Mouse (Mus musculus): ENCODE measurements at regions not wholly inside any gene's neighbourhood (a gene's known extent, or its start where the extent isn't known, plus 50 kb on each side); places are given as distances from the start of the nearest gene placed in this dataset.
A peak's percentile ranks its signal among the peaks of the same experiment; 100 is the strongest.

DNA sequence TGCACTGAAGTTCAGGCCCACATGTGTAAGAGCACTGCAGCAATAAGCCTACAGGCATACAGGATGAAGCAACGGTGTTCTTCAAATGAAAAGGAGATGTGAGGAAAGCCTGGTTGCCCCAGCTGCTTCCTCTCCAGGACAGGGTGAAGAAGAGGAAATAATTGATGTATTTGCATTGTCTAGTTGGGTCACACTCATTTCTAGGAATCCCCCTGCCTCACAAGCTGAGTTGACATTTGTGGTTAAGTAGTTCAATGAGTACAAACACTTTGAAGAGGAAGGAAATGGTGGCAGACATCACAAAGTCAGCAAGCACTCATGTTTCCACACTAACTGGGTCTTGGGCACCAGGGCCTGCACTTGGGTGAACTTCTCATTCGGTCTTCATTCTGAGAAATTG lies 126.2 kb upstream of the Agr3 start:
- no peaks in the 10 kb centered on the region for H3K36me3 ChIP-seq (replicated peaks; ENCODE audit: low read length)
- H3K9me3 ChIP-seq, result no peaks in the 10 kb centered on the region
- peak overlapping the region; percentile 10 for H3K4me3 ChIP-seq (replicated peaks)
- no peaks in the 10 kb centered on the region for H3K27me3 ChIP-seq (replicated peaks)
- H3K4me1 ChIP-seq, result peaks cover 21% of the 10 kb centered on the region
- TF ChIP-seq GATA1 (IDR thresholded peaks at IDR 0.05; ENCODE audit: borderline replicate concordance, low read length) (no peak), FLI1 (IDR thresholded peaks at IDR 0.05; ENCODE audit: low read length) (no peak)

DNA sequence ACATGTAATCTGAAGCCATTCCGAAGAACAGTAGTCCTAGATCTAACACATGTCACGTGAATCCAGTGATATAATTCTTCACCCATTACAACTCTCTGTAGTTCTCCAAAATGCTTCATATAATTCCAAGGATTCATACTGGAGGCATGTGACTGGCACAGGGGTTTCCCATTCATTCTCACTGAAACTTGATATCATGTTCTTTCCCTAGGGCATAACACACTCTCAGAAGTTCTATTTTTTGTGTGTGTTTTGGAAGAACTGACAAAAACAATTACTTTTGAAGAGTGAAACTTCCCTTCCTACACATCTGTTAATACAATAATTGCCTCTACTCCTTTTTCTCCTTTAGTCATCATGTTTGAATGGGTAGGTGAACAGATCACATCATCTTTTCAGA lies 150.0 kb upstream of the Agr3 start:
- Histone ChIP-seq H3K9me3 (no peaks in the 10 kb centered on the region), H3K36me3 (replicated peaks; ENCODE audit: low read length) (no peaks in the 10 kb centered on the region), H3K4me1 (no peaks in the 10 kb centered on the region), H3K4me3 (replicated peaks) (no peak overlapping the region), H3K27me3 (replicated peaks) (no peaks in the 10 kb centered on the region)
- TF ChIP-seq GATA1 (IDR thresholded peaks at IDR 0.05; ENCODE audit: borderline replicate concordance, low read length), result no peak
- TF ChIP-seq FLI1 (IDR thresholded peaks at IDR 0.05; ENCODE audit: low read length), result no peak

DNA sequence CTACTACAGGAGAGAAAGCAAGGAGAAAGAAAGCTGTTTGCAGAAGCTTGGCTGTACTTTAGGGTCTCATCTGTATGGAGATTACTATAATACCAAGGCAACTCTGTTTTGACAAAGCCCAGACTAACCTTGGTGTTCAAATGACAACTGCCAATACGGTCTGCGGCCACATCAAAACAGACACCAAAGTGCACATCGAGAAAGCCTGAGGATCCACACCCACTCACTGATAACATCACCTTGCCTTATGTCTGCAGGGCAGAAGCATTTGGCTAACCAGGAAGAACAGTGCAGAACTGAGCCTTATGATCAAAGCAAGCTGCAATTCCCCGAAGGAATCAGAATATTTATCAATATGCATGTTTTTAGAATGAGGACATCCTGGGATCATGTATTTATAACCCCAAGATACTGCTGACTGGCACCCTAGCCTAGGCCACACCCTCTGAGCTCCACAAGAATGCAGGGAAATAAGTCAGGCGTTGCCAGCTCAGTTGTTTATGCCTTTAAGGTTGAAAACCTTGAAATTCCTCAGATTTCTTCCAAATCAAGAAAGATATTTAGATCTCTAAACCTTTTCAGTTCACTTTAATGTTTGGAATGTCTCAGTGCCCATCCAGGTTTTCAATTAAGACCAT lies 154.9 kb upstream of the Agr3 start:
- H3K4me1 ChIP-seq, result no peaks in the 10 kb centered on the region
- no peak for TF ChIP-seq FLI1 (IDR thresholded peaks at IDR 0.05; ENCODE audit: low read length)
- no peak for TF ChIP-seq GATA1 (IDR thresholded peaks at IDR 0.05; ENCODE audit: borderline replicate concordance, low read length)
- no peaks in the 10 kb centered on the region for H3K36me3 ChIP-seq (replicated peaks; ENCODE audit: low read length)
- no peak overlapping the region for H3K4me3 ChIP-seq (replicated peaks)
- no peaks in the 10 kb centered on the region for H3K27me3 ChIP-seq (replicated peaks)
- H3K9me3 ChIP-seq, result no peaks in the 10 kb centered on the region

DNA sequence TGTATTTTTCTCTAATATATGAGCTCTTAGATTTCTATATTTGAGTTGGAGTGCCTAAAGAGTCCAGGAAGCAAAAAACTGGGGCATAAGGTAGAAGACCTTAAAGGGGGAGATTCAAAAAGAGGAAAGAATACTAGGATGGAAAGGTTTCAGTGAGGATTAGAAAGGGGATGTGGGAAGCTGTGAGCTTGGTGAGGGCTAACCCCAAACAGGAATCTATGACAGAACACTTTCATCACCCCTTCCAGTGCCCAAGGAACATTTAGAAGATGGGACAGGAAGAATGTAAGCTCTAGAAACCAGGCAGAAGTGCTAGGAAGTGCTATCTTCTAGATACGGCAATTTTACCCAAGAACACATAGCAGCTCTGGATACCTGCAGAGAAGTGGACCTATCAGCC lies 166.5 kb upstream of the Agr3 start:
- H3K4me3 ChIP-seq (replicated peaks), result no peak overlapping the region
- peaks cover 1% of the 10 kb centered on the region for H3K9me3 ChIP-seq
- H3K27me3 ChIP-seq (replicated peaks), result no peaks in the 10 kb centered on the region
- TF ChIP-seq GATA1 (IDR thresholded peaks at IDR 0.05; ENCODE audit: borderline replicate concordance, low read length) (no peak), FLI1 (IDR thresholded peaks at IDR 0.05; ENCODE audit: low read length) (no peak)
- no peaks in the 10 kb centered on the region for H3K36me3 ChIP-seq (replicated peaks; ENCODE audit: low read length)
- peaks cover 15% of the 10 kb centered on the region for H3K4me1 ChIP-seq

DNA sequence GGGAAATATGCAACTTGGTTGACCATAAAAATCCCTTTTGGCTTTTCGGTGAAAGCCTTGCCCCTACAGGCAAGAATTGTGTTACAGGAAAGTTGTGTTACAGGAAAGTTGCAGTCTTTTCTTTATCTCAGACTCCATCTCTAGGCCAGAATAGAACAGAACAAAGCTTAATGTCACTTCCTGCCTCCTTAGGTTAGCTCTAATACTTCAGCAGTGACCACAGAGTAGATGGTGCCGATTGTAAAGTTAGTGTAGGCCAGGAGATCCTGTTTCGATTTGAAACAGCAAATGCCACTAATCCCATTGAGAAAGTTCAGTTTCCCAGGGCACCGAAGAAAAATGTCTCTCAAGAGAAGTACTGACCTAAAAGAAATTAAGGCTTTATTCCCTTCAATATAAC lies 170.3 kb upstream of the Agr3 start:
- H3K36me3 ChIP-seq (replicated peaks; ENCODE audit: low read length), result no peaks in the 10 kb centered on the region
- peaks cover 6% of the 10 kb centered on the region for H3K9me3 ChIP-seq
- peaks cover 18% of the 10 kb centered on the region for H3K4me1 ChIP-seq
- TF ChIP-seq FLI1 (IDR thresholded peaks at IDR 0.05; ENCODE audit: low read length), result no peak
- no peak for TF ChIP-seq GATA1 (IDR thresholded peaks at IDR 0.05; ENCODE audit: borderline replicate concordance, low read length)
- H3K4me3 ChIP-seq (replicated peaks), result no peak overlapping the region
- H3K27me3 ChIP-seq (replicated peaks), result no peaks in the 10 kb centered on the region

DNA sequence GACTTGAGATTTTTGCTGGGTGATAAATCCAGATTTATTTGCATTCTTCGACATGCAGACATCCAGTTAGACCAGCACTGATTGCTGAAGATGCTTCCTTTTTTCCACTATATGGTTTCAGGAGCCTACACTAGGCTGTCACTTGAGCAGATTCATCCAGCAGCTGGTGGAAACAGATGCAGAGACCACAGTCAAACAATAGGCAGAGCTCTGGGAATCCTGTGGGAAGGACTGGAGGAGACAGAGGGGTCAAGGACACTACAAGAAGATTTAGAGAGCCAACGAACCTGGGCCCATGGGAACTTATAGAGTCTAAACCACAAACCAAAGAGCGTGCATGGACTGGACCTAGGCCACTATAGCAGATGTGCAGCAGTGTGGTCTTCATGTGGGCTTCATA lies 177.4 kb upstream of the Agr3 start:
- Histone ChIP-seq H3K9me3 (peaks cover 3% of the 10 kb centered on the region), H3K27me3 (replicated peaks) (peaks cover 2% of the 10 kb centered on the region), H3K4me1 (peaks cover 14% of the 10 kb centered on the region), H3K36me3 (replicated peaks; ENCODE audit: low read length) (no peaks in the 10 kb centered on the region), H3K4me3 (replicated peaks) (no peak overlapping the region)
- TF ChIP-seq GATA1 (IDR thresholded peaks at IDR 0.05; ENCODE audit: borderline replicate concordance, low read length) (no peak), FLI1 (IDR thresholded peaks at IDR 0.05; ENCODE audit: low read length) (no peak)

DNA sequence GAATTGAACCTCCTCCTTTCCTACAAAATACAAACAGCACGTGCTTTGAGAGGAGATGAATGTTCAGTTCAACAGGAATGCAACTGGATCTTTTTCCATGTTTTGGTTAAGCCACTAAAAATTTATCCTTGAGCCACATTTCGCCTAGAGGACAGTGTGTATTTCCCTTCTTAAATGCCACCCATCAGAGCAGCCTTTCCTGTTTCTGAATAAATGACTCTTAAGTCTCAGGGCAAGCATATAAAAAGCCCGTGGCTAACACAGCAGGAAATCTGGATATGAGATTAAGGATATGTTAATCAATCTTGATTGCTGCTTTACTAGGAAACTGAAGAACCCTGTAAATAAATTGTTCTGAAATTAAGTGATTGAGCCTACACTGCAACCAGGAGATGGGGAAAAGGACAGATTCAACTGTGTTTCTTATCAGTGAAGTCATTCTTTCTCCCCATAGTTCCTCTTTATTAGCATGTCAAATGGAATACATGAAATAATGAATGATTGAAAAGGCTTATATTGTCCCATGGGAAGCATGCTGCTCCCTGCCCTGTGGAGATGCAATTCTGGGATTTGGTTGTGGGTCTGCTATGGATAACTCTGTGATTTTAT lies 178.6 kb upstream of the Agr3 start:
- H3K4me1 ChIP-seq, result peaks cover 14% of the 10 kb centered on the region
- no peak overlapping the region for H3K4me3 ChIP-seq (replicated peaks)

DNA sequence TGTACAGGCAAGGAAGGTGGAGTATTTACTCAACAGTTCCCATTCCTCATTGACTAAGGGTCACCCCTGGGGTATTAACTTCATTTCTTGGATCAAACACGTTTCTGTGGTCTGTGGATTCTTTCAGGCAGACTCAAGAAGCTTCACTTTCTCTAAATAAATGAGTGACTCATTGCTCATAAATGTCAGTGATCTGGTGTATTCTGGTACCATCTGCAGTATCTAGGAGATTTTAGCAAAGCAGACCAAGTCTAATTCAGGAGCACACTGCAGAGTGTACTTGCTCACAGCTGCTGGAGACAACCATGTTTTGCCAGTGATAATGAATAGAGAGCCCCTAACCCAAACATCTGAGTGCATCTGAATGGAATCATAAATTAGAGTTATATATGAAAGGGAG lies 182.7 kb upstream of the Agr3 start:
- Histone ChIP-seq H3K27me3 (replicated peaks) (no peaks in the 10 kb centered on the region), H3K36me3 (replicated peaks; ENCODE audit: low read length) (no peaks in the 10 kb centered on the region), H3K4me1 (peaks cover 11% of the 10 kb centered on the region), H3K4me3 (replicated peaks) (no peak overlapping the region), H3K9me3 (no peaks in the 10 kb centered on the region)
- TF ChIP-seq FLI1 (IDR thresholded peaks at IDR 0.05; ENCODE audit: low read length), result no peak
- no peak for TF ChIP-seq GATA1 (IDR thresholded peaks at IDR 0.05; ENCODE audit: borderline replicate concordance, low read length)

More for the DNA sequence above, 178.6 kb upstream of the Agr3 start:
- Histone ChIP-seq H3K9me3 (peaks cover 3% of the 10 kb centered on the region), H3K36me3 (replicated peaks; ENCODE audit: low read length) (no peaks in the 10 kb centered on the region), H3K27me3 (replicated peaks) (peaks cover 2% of the 10 kb centered on the region)
- no peak for TF ChIP-seq FLI1 (IDR thresholded peaks at IDR 0.05; ENCODE audit: low read length)
- TF ChIP-seq GATA1 (IDR thresholded peaks at IDR 0.05; ENCODE audit: borderline replicate concordance, low read length), result no peak

DNA sequence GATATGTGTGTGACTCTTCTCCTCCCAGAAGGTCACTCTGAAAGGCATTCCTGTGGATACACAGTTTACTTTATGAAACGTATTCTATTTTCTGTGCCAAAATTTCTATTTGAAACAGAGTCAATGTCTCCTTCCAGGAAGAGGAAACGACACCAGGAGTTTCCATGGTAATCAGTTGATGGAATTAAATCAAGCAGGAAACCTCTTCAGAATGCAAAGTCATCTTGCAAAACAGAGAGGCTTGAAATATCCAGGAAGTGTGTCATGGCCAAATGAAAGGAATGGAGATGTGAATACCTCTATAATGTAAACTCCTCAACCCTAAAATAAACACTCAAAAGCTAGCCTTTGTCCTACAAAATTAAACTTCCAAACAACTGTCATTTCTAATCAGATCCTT lies 189.0 kb upstream of the Agr3 start:
- Histone ChIP-seq H3K9me3 (no peaks in the 10 kb centered on the region), H3K27me3 (replicated peaks) (no peaks in the 10 kb centered on the region), H3K4me3 (replicated peaks) (no peak overlapping the region), H3K36me3 (replicated peaks; ENCODE audit: low read length) (no peaks in the 10 kb centered on the region), H3K4me1 (peaks cover 24% of the 10 kb centered on the region)
- no peak for TF ChIP-seq FLI1 (IDR thresholded peaks at IDR 0.05; ENCODE audit: low read length)
- TF ChIP-seq GATA1 (IDR thresholded peaks at IDR 0.05; ENCODE audit: borderline replicate concordance, low read length), result no peak

DNA sequence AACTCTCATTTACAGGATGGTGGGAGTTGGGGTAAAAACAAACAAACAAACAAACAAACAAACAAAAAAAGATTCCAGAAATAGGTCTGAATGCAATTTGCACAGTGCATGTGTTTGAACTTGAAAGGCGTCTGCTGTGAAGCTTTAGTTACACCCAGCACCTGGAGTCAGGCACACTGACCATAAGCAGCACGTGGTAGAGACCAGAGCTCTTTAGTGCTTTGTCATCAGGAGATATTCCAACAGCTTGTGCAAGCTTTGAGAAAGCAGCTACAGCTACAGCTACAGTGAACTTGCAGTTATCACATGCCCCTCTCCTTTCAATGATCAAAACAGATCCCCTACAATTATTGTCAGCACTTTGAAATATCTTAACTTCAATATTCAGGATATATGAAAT lies 190.4 kb upstream of the Agr3 start:
- Histone ChIP-seq H3K9me3 (no peaks in the 10 kb centered on the region), H3K27me3 (replicated peaks) (no peaks in the 10 kb centered on the region), H3K4me3 (replicated peaks) (no peak overlapping the region), H3K4me1 (peaks cover 29% of the 10 kb centered on the region), H3K36me3 (replicated peaks; ENCODE audit: low read length) (no peaks in the 10 kb centered on the region)
- TF ChIP-seq GATA1 (IDR thresholded peaks at IDR 0.05; ENCODE audit: borderline replicate concordance, low read length), result no peak
- TF ChIP-seq FLI1 (IDR thresholded peaks at IDR 0.05; ENCODE audit: low read length), result no peak

All from megakaryocyte, embryonic 14.5 days (primary cell).